Mouse (Mus musculus): ENCODE results near the gene Phospho1. TPM values are rescaled to one million over a fixed set of nuclear protein-coding genes. Genes with fewer than 3 reads are reported as not detected.

Phospho1 gene
- polyA plus RNA-seq (2015; fragmentation: Nextera tagmentation; extraction: Ambion mirVana) = 8.3 and 9.1 TPM in 2 replicates

- peak within 1 kb of the TSS; percentile 50 for H3K9ac ChIP-seq
- no peaks in the 10 kb centered on the region for H3K36me3 ChIP-seq
- WGBS = under 1% methylated on average over 68 of the region's 78 CpGs
- peaks cover 46% of the 10 kb centered on the region for H3K27me3 ChIP-seq
- H3K9me3 ChIP-seq (replicated peaks) = no peaks in the 10 kb centered on the region
- peak within 1 kb of the TSS; percentile 99 for H3K4me2 ChIP-seq (replicated peaks)
- H3K4me1 ChIP-seq = peaks cover 9% of the 10 kb centered on the region
- H3K27ac ChIP-seq (replicated peaks) = no peak within 1 kb of the TSS
- peak within 1 kb of the TSS; percentile 61 for H3K4me3 ChIP-seq (replicated peaks)
- peak; percentile 93 for ATAC-seq (ENCODE audit: insufficient number of reproducible peaks, low FRiP score, low TSS enrichment, low read depth)
Observed at GRCm38 (mm10) chr11:95824071-95824876, at the start of gene Phospho1. TSS of gene Phospho1 (plus strand) at chr11:95824499.

- Histone ChIP-seq H3K36me3 (peaks cover 7% of the 10 kb centered on the region; the same call in 1 of the 2 replicates), H3K4me3 (replicated peaks) (no peak overlapping the region), H3K9ac (no peak overlapping the region), H3K27ac (replicated peaks) (peak overlapping the region; percentile 39; the same call in 1 of the 2 replicates), H3K27me3 (no peaks in the 10 kb centered on the region), H3K4me2 (replicated peaks) (no peak overlapping the region), H3K9me3 (replicated peaks) (no peaks in the 10 kb centered on the region), H3K4me1 (no peaks in the 10 kb centered on the region)
- ATAC-seq (ENCODE audit: insufficient number of reproducible peaks, low FRiP score, low TSS enrichment, low read depth) = peak; percentile 53; the same call in 1 of the 2 replicates
- WGBS = 55% methylated on average over 17 of the region's 17 CpGs
Observed at GRCm38 (mm10) chr11:95777323-95778297, 46.7 kb upstream of the Phospho1 start.

- H3K4me3 ChIP-seq (replicated peaks) = no peak overlapping the region
Observed at GRCm38 (mm10) chr11:95778831-95779251, 45.5 kb upstream of the Phospho1 start.

GRCm38 (mm10) chr11:95779366-95779765, 44.9 kb upstream of the Phospho1 start:
- no peaks in the 10 kb centered on the region for H3K4me1 ChIP-seq
- H3K27ac ChIP-seq (replicated peaks) = no peak overlapping the region
- no peak overlapping the region for H3K9ac ChIP-seq
- no peak overlapping the region for H3K4me2 ChIP-seq (replicated peaks)
- ATAC-seq (ENCODE audit: insufficient number of reproducible peaks, low FRiP score, low TSS enrichment, low read depth) = no peak
- H3K4me3 ChIP-seq (replicated peaks) = no peak overlapping the region
- peaks cover 7% of the 10 kb centered on the region; the same call in 1 of the 2 replicates for H3K36me3 ChIP-seq
- no peaks in the 10 kb centered on the region for H3K9me3 ChIP-seq (replicated peaks)
- H3K27me3 ChIP-seq = no peaks in the 10 kb centered on the region
- 86% methylated on average over 4 of the region's 4 CpGs for WGBS

More at GRCm38 (mm10) chr11:95778831-95779251, 45.5 kb upstream of the Phospho1 start:
- Histone ChIP-seq H3K9me3 (replicated peaks) (no peaks in the 10 kb centered on the region), H3K27me3 (no peaks in the 10 kb centered on the region), H3K27ac (replicated peaks) (no peak overlapping the region), H3K9ac (no peak overlapping the region), H3K36me3 (peaks cover 7% of the 10 kb centered on the region; the same call in 1 of the 2 replicates), H3K4me1 (no peaks in the 10 kb centered on the region), H3K4me2 (replicated peaks) (no peak overlapping the region)
- 77% methylated on average over 4 of the region's 4 CpGs for WGBS
- ATAC-seq (ENCODE audit: insufficient number of reproducible peaks, low FRiP score, low TSS enrichment, low read depth) = no peak

- Histone ChIP-seq H3K27me3 (no peaks in the 10 kb centered on the region), H3K4me2 (replicated peaks) (no peak overlapping the region), H3K9ac (no peak overlapping the region), H3K4me3 (replicated peaks) (no peak overlapping the region), H3K4me1 (no peaks in the 10 kb centered on the region), H3K36me3 (peaks cover 5% of the 10 kb centered on the region; the same call in 1 of the 2 replicates), H3K27ac (replicated peaks) (no peak overlapping the region), H3K9me3 (replicated peaks) (no peaks in the 10 kb centered on the region)
- no peak for ATAC-seq (ENCODE audit: insufficient number of reproducible peaks, low FRiP score, low TSS enrichment, low read depth)
- 89% methylated on average over 8 of the region's 8 CpGs for WGBS
Observed at GRCm38 (mm10) chr11:95780480-95780879, 43.8 kb upstream of the Phospho1 start.

GRCm38 (mm10) chr11:95781557-95781956, 42.7 kb upstream of the Phospho1 start:
- Histone ChIP-seq H3K4me3 (replicated peaks) (no peak overlapping the region), H3K9ac (no peak overlapping the region), H3K27me3 (no peaks in the 10 kb centered on the region), H3K27ac (replicated peaks) (no peak overlapping the region), H3K4me2 (replicated peaks) (no peak overlapping the region), H3K4me1 (no peaks in the 10 kb centered on the region), H3K36me3 (no peaks in the 10 kb centered on the region), H3K9me3 (replicated peaks) (no peaks in the 10 kb centered on the region)
- no peak for ATAC-seq (ENCODE audit: insufficient number of reproducible peaks, low FRiP score, low TSS enrichment, low read depth)
- WGBS = 84% methylated on average over 11 of the region's 11 CpGs

- ATAC-seq (ENCODE audit: insufficient number of reproducible peaks, low FRiP score, low TSS enrichment, low read depth) = no peak
- no peaks in the 10 kb centered on the region for H3K27me3 ChIP-seq
- no peak overlapping the region for H3K4me2 ChIP-seq (replicated peaks)
Observed at GRCm38 (mm10) chr11:95783457-95783856, 40.8 kb upstream of the Phospho1 start.

GRCm38 (mm10) chr11:95783958-95784357, 40.3 kb upstream of the Phospho1 start:
- Histone ChIP-seq H3K36me3 (no peaks in the 10 kb centered on the region), H3K27me3 (no peaks in the 10 kb centered on the region), H3K27ac (replicated peaks) (no peak overlapping the region), H3K4me1 (no peaks in the 10 kb centered on the region), H3K9me3 (replicated peaks) (no peaks in the 10 kb centered on the region), H3K4me2 (replicated peaks) (no peak overlapping the region), H3K4me3 (replicated peaks) (no peak overlapping the region), H3K9ac (no peak overlapping the region)
- WGBS = 68% methylated on average over 9 of the region's 9 CpGs
- no peak for ATAC-seq (ENCODE audit: insufficient number of reproducible peaks, low FRiP score, low TSS enrichment, low read depth)

More at GRCm38 (mm10) chr11:95783457-95783856, 40.8 kb upstream of the Phospho1 start:
- Histone ChIP-seq H3K9me3 (replicated peaks) (no peaks in the 10 kb centered on the region), H3K9ac (no peak overlapping the region), H3K36me3 (no peaks in the 10 kb centered on the region), H3K4me1 (no peaks in the 10 kb centered on the region), H3K27ac (replicated peaks) (no peak overlapping the region), H3K4me3 (replicated peaks) (no peak overlapping the region)
- 63% methylated on average over 4 of the region's 4 CpGs for WGBS

GRCm38 (mm10) chr11:95785675-95786074, 38.6 kb upstream of the Phospho1 start:
- Histone ChIP-seq H3K4me2 (replicated peaks) (no peak overlapping the region), H3K4me3 (replicated peaks) (no peak overlapping the region), H3K4me1 (no peaks in the 10 kb centered on the region), H3K27me3 (no peaks in the 10 kb centered on the region), H3K9me3 (replicated peaks) (no peaks in the 10 kb centered on the region), H3K9ac (no peak overlapping the region), H3K36me3 (no peaks in the 10 kb centered on the region), H3K27ac (replicated peaks) (no peak overlapping the region)
- ATAC-seq (ENCODE audit: insufficient number of reproducible peaks, low FRiP score, low TSS enrichment, low read depth) = no peak
- 92% methylated on average over 4 of the region's 4 CpGs for WGBS

GRCm38 (mm10) chr11:95786511-95786910, 37.8 kb upstream of the Phospho1 start:
- Histone ChIP-seq H3K9me3 (replicated peaks) (no peaks in the 10 kb centered on the region), H3K4me1 (no peaks in the 10 kb centered on the region), H3K4me3 (replicated peaks) (no peak overlapping the region), H3K4me2 (replicated peaks) (no peak overlapping the region), H3K27ac (replicated peaks) (no peak overlapping the region), H3K27me3 (no peaks in the 10 kb centered on the region), H3K9ac (no peak overlapping the region), H3K36me3 (no peaks in the 10 kb centered on the region)
- no peak for ATAC-seq (ENCODE audit: insufficient number of reproducible peaks, low FRiP score, low TSS enrichment, low read depth)
- WGBS = 85% methylated on average over 6 of the region's 6 CpGs

- Histone ChIP-seq H3K27ac (replicated peaks) (no peak overlapping the region), H3K4me2 (replicated peaks) (no peak overlapping the region), H3K36me3 (no peaks in the 10 kb centered on the region), H3K27me3 (no peaks in the 10 kb centered on the region), H3K9me3 (replicated peaks) (no peaks in the 10 kb centered on the region), H3K4me3 (replicated peaks) (no peak overlapping the region), H3K4me1 (peaks cover 5% of the 10 kb centered on the region; the same call in 1 of the 2 replicates), H3K9ac (no peak overlapping the region)
- WGBS = 84% methylated on average over 8 of the region's 8 CpGs
- ATAC-seq (ENCODE audit: insufficient number of reproducible peaks, low FRiP score, low TSS enrichment, low read depth) = no peak
Observed at GRCm38 (mm10) chr11:95789451-95789891, 34.8 kb upstream of the Phospho1 start.

Measured in embryonic facial prominence, embryonic 15.5 days (tissue).